Mouse (Mus musculus): ENCODE measurements around the gene Rnf207.

GRCm38 (mm10) chr4:152267748-152268369, 50.9 kb downstream of the Rnf207 start:
- TF ChIP-seq POLR2A (IDR thresholded peaks at IDR 0.05; ENCODE audit: low read depth, low read length) (no peak), CTCF (IDR thresholded peaks at IDR 0.05; ENCODE audit: extremely low read depth, insufficient read length, insufficient replicate concordance, low read depth, low read length) (no peak)
